Mouse (Mus musculus) thymus, postnatal 25 days (tissue): ENCODE results near the gene Olfr497.

Experiments
- DNase-seq: peaks from one replicate; pipeline ENCODE4 v3.0.0; 2022

The Olfr497 gene

GRCm38 (mm10) chr7:108420121-108420520 is at the start of gene Olfr497:
Olfr497 (plus strand) TSS chr7:108420421.
- no peak for DNase-seq

- no peak for DNase-seq
Measured at GRCm38 (mm10) chr7:108392867-108393266, 27.4 kb upstream of the Olfr497 start, which contains the start of gene Olfr495. Olfr495 (plus strand) TSS chr7:108393167.

- no peak for DNase-seq
Measured at GRCm38 (mm10) chr7:108465026-108465425, 44.8 kb downstream of the Olfr497 start, which contains the start of gene Olfr498. Olfr498 (plus strand) TSS chr7:108465326.
